Mouse (Mus musculus) left cerebral cortex, adult 9 months (tissue): ENCODE data around the gene Pnpt1.

Source experiments
- DNase-seq, 2 experiments: peaks; one replicate each; pipeline ENCODE4 v3.0.0; 2022; ENCODE audit warnings: low spot score in 2 of 2

The Pnpt1 gene

DNA sequence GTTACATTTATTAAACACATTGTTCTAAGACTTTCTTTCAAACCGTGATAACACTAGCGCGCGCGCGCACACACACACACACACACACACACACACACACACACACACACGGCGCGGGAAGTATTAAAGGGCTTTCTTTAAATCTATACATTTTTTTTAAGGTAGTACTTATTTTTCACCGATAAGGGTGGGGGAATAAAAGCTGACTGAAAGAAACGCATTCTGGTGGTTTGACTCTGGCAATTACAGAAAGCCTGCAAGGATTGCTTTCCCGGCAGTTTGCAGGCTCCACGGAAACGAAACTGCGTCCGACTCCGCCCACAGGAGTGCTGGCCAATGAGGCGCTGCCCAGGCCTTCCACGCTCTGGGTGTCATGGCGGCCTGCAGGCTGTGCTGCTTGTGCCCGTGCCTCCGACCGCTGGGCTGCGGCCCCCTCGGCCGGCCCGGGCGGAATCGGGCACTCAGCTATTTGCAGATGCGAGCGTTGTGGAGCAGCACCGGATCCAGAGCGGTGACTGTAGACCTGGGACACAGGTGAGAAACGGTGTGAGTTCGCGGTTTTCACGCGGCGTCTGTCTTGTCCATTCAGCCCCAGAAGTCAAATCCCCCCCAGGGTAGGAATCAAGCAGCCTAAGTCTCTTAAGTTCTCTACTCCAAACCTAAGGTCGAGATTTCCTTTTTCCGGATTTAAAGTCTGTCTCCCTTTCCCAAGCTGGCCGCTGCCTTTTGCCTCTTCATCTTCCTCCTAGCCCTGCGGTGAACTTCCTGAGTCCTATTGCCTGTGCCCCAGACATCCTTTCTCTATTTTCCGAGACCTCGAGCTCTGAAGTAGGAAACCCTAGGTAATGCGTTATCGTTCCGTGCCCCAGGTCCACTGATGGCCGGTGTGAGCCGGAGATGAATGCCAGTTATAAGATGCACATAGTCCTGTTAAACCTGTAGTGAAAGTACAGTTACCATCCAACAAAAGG lies at the start of gene Pnpt1:
Gene Pnpt1, plus strand, starts transcription at position 360 of the 971 bp plus-strand sequence.
- peak; percentile 77 to 90 for DNase-seq

DNA sequence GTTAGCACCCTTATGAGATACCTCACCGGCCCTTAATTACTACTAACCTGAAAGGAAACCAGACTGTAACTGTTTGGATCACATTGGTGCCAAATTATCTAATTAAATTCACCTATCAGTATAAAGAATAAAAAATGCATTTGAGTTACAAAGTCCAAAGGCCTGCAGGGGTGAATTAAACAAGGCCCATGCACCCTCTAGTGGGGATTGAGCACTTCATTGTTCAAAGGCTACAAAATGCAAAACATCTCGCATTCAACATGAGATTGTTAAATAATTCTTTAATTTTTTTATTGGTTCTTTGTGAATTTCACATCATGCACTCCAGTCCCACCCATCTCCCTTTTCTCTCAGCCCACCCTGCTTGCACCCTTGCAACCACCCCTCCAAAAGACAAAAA lies 38.1 kb upstream of the Pnpt1 start:
- DNase-seq = peak in 1 of 2 experiments; percentile 7

DNA sequence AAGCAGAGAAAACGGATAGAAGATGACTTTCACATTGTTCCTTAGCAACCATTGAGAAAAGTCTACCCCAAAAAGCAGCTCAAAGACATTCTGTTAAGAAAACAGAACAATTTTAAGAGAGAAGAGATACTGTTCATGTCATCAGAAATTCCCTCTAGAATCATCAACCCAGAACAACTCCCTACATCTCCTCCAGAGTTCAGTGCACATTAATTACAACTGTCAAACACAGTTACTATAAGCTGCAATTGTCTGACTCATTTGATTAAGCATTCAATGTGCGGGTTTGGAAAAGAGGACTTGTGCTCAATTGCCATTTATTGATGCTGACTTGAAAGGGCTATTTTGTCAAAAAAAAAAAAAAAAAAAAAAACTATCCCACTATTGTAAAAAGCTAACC lies 31.6 kb upstream of the Pnpt1 start:
- no peak for DNase-seq

DNA sequence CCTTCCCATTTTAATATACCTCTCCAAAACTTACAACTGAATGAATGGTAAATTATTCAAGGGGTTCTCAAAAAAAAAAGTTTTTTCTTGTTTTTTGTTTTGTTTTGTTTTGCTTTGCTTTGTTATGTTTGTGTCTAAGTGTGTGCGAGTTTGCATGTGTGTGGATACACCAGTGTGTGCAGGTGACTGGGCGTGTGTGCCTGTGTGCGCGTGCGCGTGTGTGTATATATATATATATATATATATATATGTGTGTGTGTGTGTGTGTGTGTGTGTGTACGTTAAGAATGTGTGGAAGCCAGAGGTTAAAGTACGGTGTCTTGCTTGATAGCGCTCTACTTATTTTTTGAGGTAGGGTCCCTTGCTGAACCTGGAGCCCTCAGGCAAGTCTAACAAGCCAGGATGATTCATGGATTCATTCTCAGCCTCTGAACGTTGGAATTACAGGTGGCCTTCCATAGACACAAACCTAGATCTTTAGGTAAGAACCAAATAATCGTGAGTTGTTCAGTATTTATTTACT lies 621 bp upstream of the Pnpt1 start:
- peak in 1 of 2 experiments; percentile 2 for DNase-seq

DNA sequence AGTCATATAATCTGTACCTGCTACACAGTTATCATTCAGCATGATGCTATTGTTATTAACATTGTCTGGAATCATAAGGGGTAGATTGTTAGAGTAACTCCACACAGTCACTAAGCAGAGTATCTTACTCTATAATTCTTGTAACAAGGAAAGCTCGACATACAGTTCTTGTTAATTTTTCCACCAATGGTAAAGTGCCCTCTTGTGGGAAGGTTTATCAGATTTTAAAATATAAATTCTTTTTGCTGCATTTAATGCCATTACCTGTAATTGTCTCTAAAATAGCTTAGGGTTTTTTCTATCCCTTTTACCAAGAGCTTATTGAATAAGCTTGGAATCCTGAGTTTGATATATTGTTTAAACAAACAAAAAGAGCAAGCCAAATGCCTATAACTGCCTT lies 10.1 kb downstream of the Pnpt1 start:
- DNase-seq = no peak

DNA sequence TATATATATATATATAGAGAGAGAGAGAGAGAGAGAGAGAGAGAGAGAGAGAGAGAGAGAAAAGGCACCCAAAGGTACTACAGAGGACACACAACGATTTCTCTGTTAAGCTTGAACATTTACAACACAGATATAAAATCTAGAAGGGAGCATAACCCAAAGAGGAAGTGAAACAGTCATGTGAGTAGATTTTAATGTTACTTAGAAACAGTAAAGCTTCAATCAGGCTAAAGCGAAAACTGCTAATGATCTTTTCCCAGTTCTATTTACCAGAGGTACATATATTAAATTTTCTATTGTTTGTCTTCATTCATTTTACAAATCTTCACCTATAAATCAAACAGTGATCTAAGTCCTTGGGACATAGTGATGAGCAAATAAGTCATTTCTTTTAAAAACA lies 18.4 kb downstream of the Pnpt1 start:
- no peak for DNase-seq

DNA sequence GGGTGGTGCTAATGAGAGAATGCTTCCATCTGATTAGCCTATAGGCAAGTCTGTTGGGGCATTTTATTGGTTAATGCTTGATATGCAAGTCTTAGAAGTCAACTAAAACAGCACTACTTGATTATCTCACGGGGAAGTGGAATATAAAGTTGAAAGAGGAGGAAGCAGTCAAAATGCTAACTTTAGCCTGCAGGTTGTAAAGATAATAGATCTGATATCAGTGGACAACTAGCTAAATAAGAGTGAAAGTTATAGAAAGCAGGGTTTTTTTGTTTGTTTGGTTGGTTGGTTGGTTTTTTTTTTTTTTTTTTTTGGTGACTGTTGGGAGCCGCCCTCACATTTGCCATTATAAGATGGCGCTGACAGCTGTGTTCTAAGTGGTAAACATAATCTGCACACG lies 33.0 kb downstream of the Pnpt1 start:
- DNase-seq = no peak

DNA sequence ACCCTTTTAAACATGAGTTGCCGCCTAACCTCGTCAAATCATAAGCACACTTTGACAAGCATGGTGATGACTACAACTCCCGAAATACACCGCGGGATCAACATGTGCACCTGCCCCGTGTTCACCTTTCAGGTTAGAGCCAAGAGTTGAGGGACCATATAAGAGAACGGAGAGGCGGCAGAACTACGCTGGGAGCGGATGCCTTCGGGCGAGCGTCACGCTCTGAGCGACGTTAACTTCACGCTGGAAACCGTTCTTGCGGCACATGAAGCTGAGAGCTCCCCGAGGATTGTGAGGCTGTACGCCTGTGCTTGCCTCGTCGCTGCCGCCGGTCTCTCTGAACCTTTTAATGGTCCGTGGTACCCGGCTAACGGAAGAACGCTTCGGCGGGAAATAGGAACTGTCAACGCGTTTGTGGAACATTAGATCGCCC lies 41.4 kb downstream of the Pnpt1 start:
- DNase-seq = peak; percentile 52 to 71

DNA sequence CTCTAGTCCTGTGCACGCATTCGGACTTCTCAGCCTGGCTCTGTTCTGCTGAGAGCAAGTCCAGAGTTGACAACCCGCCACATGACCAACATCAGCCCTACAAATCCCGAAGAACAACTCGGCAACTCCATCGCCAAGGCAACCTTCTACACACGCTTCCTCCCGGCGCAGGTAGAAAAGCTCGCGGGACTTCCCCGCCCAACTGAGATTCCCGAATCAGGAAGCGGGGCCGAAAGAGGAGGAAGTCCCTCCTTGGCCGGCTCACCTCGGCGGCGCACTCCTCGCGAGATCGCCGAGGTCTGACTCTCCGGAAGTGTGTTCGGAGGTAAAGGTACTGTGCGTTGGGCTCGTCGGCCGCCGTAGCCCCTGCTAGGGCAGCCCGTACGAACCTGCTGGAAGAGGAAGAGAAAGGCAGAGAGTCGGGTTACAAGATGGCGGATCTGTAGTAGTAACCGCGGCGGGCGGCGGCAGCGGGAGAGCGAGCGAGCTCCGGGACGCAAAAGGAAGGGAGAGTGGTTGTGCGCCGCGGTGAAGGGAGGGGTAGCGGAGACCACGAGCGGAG lies 42.1 kb downstream of the Pnpt1 start, which contains the start of gene Ppp4r3b:
Gene Ppp4r3b, plus strand, starts transcription at position 328 of the 562 bp plus-strand sequence.
- peak; percentile 96 to 98 for DNase-seq

DNA sequence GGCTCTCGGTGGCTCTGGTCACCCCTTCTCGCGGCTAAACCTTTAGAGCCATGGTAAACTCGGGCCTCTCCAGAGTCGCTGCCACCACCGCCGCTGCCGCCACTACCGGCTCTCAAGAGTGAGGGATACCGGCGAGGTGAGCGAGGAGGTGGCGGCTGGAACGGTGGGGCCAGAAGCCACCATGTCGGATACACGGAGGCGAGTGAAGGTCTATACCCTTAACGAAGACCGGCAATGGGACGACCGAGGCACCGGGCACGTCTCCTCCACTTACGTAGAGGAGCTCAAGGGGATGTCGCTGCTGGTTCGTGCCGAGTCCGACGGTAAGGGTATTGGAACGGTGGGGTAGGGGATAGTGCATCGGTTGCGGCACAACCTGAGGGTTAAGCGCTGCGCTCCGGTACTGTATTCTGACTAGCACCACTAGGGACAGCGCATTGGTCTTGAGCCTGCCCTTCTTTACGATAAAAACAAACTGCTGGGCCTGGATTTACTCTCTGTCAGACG lies 42.6 kb downstream of the Pnpt1 start:
- peak in 1 of 2 experiments; percentile 48 for DNase-seq

DNA sequence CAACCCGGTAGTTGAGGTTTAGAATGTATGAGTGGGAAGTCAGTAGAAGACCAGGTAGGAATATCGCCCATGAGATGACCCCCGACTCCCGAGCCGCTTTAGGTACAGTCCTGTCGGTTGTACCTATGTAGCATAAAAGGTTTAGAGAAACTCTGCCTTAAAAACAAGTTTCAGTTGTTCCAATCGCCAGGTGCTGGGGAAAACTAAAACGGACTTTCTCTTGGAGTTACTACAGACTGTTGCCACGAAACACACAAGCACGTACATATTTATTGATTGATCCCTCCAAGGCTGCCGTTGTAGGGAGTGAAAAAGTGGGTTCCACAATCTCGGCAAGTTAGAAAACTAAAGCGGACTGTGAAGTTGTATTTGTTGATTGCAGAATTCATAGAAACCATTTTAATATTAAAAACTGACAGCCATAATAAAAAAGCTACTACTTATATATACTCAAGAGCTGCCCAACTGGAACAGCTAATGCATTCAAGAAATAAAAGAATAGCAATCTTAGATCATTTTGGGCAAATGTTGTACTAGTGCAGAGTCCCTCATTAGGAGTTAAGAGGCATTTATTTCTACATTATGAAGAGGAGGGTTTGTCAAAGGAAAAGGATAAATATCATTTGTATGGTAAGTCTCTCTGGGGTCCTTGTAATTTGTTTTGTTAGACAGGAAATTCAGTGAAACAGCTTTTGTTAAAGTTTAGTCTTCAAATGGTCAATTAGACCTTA lies 43.3 kb downstream of the Pnpt1 start:
- no peak for DNase-seq

DNA sequence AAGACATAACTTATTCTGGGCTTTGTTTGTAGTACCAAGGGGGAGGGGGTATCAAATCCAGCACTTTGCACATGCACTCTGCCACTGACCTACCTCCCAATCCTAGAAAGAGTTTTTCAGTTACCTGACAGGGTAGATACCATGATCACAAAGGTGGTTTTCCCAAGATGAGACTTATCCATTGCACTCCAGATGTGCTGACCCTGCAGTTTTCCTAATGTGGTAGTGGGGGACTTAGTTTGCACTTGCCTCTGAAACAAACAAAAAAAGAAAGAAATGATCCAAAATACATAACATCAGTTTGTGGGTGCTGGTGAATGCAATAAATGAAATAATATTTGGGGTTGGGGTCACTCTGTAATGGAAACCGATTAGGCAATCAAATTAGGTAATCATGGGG lies 48.8 kb downstream of the Pnpt1 start:
- DNase-seq = no peak

DNA sequence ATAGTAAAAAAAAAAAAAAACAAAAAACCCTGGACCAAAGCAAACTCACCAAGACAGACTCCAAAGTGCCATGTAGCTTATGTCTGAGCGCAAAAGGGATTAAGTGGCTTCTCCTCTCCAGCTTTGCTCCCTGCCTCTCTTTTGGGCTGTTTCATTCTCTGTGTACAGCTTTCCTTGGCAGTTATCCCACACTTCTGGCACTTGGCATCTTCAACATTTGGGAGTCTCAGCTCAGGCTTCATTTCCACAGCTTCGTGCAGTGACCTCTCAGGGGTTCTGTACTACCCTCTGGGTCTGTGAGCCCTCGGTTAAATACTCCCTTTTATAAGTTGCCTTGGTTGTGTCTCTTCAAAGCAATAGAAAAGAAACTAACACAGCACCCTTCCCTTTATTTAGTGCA lies 50.1 kb downstream of the Pnpt1 start:
- DNase-seq = peak in 1 of 2 experiments; percentile 12

DNA sequence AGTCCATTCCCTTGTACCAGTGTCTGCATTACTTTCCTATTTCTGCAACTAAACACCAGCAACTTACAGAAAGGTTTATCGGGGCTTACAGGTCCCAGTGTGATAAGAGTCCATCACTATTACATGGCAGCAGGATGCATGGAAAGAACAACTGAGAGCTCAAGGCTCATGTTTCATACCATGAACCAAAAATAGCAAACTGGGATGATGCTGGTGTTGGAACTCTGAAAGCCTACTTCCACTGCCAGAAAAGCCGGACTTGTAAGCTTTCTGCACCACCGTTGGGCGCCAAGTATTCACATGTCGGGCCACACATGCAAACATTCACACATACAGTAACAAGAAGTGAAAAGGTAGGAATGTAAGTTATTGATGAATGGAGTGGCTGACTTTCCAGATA lies 51.2 kb downstream of the Pnpt1 start:
- DNase-seq = no peak

DNA sequence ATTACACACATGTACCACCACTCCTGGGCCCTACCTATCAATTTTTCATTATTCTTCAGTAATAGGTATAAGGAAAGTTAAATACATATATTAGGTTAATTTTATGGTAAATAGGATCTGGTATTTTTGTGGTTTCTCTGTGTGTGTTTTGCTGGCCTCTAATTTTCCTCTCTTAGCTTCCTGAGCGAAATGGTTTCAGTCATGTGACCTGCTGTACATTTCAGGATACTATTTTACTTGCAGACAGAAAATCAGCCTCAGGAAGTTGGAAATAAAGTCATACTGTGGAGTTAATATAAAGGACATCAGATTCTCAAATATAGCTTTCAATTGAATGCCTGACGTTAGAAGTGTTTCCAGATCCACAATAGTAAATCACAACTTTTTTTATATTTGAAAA lies 58.4 kb downstream of the Pnpt1 start:
- no peak for DNase-seq

DNA sequence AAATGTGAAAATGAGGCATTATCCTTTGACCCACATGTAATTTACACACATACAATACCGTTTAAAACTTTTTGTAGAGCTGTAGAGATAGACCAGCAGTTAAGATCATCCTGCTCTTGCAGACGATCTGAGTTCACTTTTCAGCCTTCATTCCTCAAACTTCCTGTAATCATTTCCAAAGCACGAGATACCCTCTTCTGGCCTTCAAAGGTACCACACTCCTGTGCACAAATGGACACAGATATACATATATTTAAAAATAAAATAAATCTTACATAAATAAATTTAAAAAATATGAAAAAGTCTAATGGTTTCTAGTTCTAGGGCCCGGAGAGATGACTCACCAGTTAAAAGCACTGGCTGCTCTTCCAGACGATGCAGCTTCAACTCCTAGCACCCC lies 73.1 kb downstream of the Pnpt1 start:
- DNase-seq = no peak

DNA sequence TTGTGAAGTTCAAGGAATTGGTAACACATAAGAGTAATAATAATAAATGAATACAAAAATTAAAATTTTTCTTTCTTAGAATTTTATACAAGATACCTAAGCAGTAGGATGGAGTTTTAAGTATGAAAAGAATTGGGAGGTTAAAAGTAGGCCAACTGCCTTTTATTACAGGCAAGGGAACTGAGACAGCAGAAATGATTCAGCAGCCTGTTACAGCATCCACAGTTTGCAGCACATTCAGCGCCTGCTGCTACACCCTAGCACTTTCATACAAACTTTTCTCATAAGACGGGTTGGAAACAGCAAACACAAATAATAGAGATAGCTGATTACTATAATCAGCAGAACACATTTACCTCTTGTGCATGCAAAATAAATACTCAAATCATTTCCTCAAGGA lies 79.2 kb downstream of the Pnpt1 start:
- no peak for DNase-seq
